Comparison of ENCODE assay signal across 21 mouse cellular contexts in the genomic region with DNA sequence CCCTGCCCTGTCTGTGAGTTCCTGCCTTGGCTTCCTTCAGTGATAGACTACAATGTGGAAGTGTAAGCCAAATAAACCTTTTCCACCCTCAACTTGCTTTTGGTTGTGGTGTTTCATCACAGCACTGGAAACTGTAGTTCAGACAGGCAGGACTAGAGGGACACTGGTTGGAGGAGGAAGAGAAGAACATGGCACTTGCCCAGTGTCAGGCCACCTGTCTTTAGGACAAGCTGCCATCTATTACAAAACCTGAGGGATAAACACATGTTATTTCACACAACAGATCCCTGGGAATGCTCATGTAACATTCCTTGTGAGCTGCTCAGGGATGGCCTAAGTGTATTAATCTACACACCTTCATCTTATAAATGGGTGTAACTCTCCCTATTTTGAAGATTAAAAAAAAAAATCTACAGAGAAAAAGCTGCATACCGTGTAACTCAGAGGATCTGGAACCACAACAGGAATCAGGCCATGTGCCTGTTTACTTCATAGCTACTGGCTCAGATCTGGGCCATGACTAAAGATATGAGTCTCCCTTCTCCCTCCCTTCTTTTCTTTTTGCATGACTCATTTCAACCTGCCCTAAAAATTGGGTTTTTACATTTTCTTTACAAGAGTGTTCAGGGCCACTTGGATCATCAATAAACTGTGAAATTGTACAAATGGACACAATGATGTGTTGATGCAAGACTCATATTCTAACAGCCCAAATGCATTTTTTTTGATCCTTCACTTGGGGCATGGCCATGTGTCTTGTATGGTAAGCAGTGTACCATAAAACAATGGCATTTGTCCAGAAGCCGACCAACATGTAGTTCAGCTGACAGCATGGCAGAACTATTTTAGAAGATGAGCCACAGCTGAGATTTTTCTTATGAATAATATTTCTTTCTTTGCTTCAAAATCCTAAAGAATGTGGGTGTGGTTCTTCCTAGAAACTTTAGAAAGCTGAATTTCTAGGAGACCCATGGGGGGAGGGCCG.
A peak's percentile ranks its signal among the peaks of the same experiment; 100 is the strongest.
DNase-seq lines count a peak whose midpoint lies in the region; TF ChIP-seq lines count a peak whose summit lies in the region.
"Had no signal": no experiment of that assay in that cellular context is flagged by ENCODE, and none has a peak within 500 bp of the region (broad histone marks: within the 10 kb centered on the region; RNA-seq: fewer than 3 reads in every experiment).

No protein-coding gene starts in this region.

- no peak for TF ChIP-seq CTCF in left cerebral cortex, adult 2 months (IDR thresholded peaks at IDR 0.05)
- TF ChIP-seq CTCF in embryonic fibroblast, embryonic 13.5 days (IDR thresholded peaks at IDR 0.05; ENCODE audit: borderline replicate concordance, insufficient read depth, low read length): no peak

- TF ChIP-seq POLR2A in embryonic fibroblast, embryonic 13.5 days (IDR thresholded peaks at IDR 0.05; ENCODE audit: low read depth, low read length): no peak

- H3K4me1 ChIP-seq in embryonic fibroblast, embryonic 13.5 days (ENCODE audit: control insufficient read depth, insufficient read depth, low read length): peaks cover 3% of the 10 kb centered on the region
- H3K4me1 ChIP-seq: embryonic facial prominence, embryonic 10.5 days; forebrain, embryonic 10.5 days; hindbrain, embryonic 10.5 days had no signal

- peak; percentile 12 to 29 for DNase-seq in cerebellum, postnatal 25 days
- no peak for DNase-seq in cerebellum, adult 8-10 months
- no peak for DNase-seq in left cerebral cortex, adult 2 months (ENCODE audit: extremely low spot score in 1 of 2, low spot score in 2 of 2)
- DNase-seq in left cerebral cortex, adult 8-10 months (ENCODE audit: low spot score in 2 of 2): no peak
- peak; percentile 65 for DNase-seq in Muller cell, postnatal 12 days (ENCODE audit: inconsistent ontology term)
- DNase-seq in ovary, adult 18-20 months (ENCODE audit: low spot score): no peak
- DNase-seq: adrenal gland, adult 8-10 months; cerebellum, adult 11-12 months; cerebellum, postnatal 36 days; gastrocnemius, postnatal 10 days; heart, adult 2 months; heart, postnatal 14 days; kidney, adult 11 months; kidney, adult 9 months had no signal

- peak overlapping the region; percentile 83 for H3K27ac ChIP-seq in left cerebral cortex, adult 2 months
- H3K27ac ChIP-seq in embryonic fibroblast, embryonic 13.5 days (ENCODE audit: insufficient read depth, low read length): peak overlapping the region; percentile 32; the same call in 1 of the 2 replicates
- H3K27ac ChIP-seq: embryonic facial prominence, embryonic 10.5 days; forebrain, embryonic 10.5 days; heart, adult 2 months; heart, embryonic 15.5 days; hindbrain, embryonic 10.5 days; hindbrain, embryonic 14.5 days had no signal

- intact Hi-C loops in left cerebral cortex, adult 2 months (cut with DNase I): loop anchor here (5.0 kb wide), 2 partner anchors 295 to 540 kb away; no protein-coding TSS in a partner anchor

- no peak overlapping the region for H3K4me3 ChIP-seq in left cerebral cortex, adult 2 months
- H3K4me3 ChIP-seq in embryonic fibroblast, embryonic 13.5 days (ENCODE audit: insufficient read depth, low read length): no peak overlapping the region
- H3K4me3 ChIP-seq: embryonic facial prominence, embryonic 10.5 days; erythroblast, embryonic 14.5 days; forebrain, embryonic 10.5 days; heart, adult 2 months; heart, embryonic 15.5 days; hindbrain, embryonic 10.5 days had no signal

Comparison
In these comparisons a context has a peak if more than half of its experiments do, and no peak if none do; other contexts are left out.
1. DNase-seq: peak in cerebellum, postnatal 25 days (2 of 2) and Muller cell, postnatal 12 days (single experiment); none in cerebellum, adult 8-10 months (single experiment), left cerebral cortex, adult 2 months (0 of 2), left cerebral cortex, adult 8-10 months (0 of 2) and ovary, adult 18-20 months (single experiment).